Mouse (Mus musculus): Measurements from ENCODE around the gene Ccser1.

DNA sequence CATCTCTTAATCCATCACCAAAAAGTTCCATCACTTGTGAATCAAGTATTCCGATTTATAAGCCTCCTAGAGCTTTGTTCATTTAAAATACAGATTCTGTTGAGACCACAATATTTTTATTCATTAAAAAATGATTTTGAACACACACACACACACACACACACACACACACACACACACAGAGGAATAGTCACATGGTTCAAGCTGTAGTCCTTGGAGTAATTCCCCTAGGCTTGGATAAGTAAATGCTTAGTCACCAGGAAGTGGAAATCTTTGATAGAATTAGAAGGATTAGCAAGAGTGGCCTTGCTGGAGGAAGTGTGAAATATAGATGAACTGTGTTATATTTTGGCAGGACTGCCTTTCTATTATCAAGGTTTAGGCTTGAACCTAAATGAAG, 756.5 kb downstream of the Ccser1 start:
- no peak for TF ChIP-seq EP300 (IDR thresholded peaks at IDR 0.05; ENCODE audit: insufficient read depth, low read depth, low read length)
- no peak for TF ChIP-seq CTCF (IDR thresholded peaks at IDR 0.05)

All from heart, adult 2 months (tissue).